Mouse (Mus musculus): ENCODE measurements around the gene Ttc14. TPM values are rescaled to one million over a fixed set of nuclear protein-coding genes. Genes with fewer than 3 reads are reported as not detected.

Ttc14 gene
- 64.9 and 70.7 TPM in 2 replicates for polyA plus RNA-seq (2015; fragmentation: Nextera tagmentation; extraction: Ambion mirVana)

GRCm38 (mm10) chr3:33799617-33800512 is at the start of gene Ttc14:
Gene Ttc14 (plus strand): TSS chr3:33799832.
- no peaks in the 10 kb centered on the region for H3K9me3 ChIP-seq
- WGBS: under 1% methylated on average over 89 of the region's 90 CpGs

GRCm38 (mm10) chr3:33790975-33791374 is 8.7 kb upstream of the Ttc14 start:
- Histone ChIP-seq H3K9ac (no peak overlapping the region), H3K4me1 (replicated peaks) (no peaks in the 10 kb centered on the region), H3K27ac (replicated peaks) (no peak overlapping the region), H3K27me3 (no peaks in the 10 kb centered on the region), H3K4me3 (no peak overlapping the region), H3K36me3 (no peaks in the 10 kb centered on the region), H3K9me3 (no peaks in the 10 kb centered on the region), H3K4me2 (no peak overlapping the region)
- no peak for ATAC-seq (ENCODE audit: low read depth)

More at GRCm38 (mm10) chr3:33799617-33800512, at the start of gene Ttc14:
- Histone ChIP-seq H3K9ac (peak within 1 kb of the TSS; percentile 93), H3K27ac (replicated peaks) (peak within 1 kb of the TSS; percentile 99), H3K27me3 (no peaks in the 10 kb centered on the region), H3K4me2 (peak within 1 kb of the TSS; percentile 71), H3K4me1 (replicated peaks) (peaks cover 15% of the 10 kb centered on the region), H3K36me3 (peaks cover 10% of the 10 kb centered on the region), H3K4me3 (peak within 1 kb of the TSS; percentile 90)
- ATAC-seq (ENCODE audit: low read depth): peak; percentile 100

- peak; percentile 25 for ATAC-seq (ENCODE audit: low read depth)
- H3K36me3 ChIP-seq: peaks cover 14% of the 10 kb centered on the region
Measured at GRCm38 (mm10) chr3:33800513-33800820, 835 bp downstream of the Ttc14 start.

GRCm38 (mm10) chr3:33807151-33807550 is 7.5 kb downstream of the Ttc14 start:
- no peak overlapping the region for H3K4me3 ChIP-seq
- peaks cover 52% of the 10 kb centered on the region for H3K36me3 ChIP-seq
- ATAC-seq (ENCODE audit: low read depth): no peak
- H3K9ac ChIP-seq: no peak overlapping the region
- H3K27ac ChIP-seq (replicated peaks): no peak overlapping the region
- 83% methylated on average over 1 of the region's 1 CpGs for WGBS
- no peaks in the 10 kb centered on the region; the same call in 1 of the 2 replicates for H3K4me1 ChIP-seq (replicated peaks)
- H3K9me3 ChIP-seq: no peaks in the 10 kb centered on the region
- H3K27me3 ChIP-seq: no peaks in the 10 kb centered on the region
- H3K4me2 ChIP-seq: no peak overlapping the region

More at GRCm38 (mm10) chr3:33800513-33800820, 835 bp downstream of the Ttc14 start:
- H3K27me3 ChIP-seq: no peaks in the 10 kb centered on the region
- peak overlapping the region; percentile 90 for H3K4me3 ChIP-seq
- H3K9ac ChIP-seq: peak overlapping the region; percentile 93
- peak overlapping the region; percentile 68 for H3K4me2 ChIP-seq
- H3K4me1 ChIP-seq (replicated peaks): peaks cover 15% of the 10 kb centered on the region
- no peaks in the 10 kb centered on the region for H3K9me3 ChIP-seq
- under 1% methylated on average over 16 of the region's 16 CpGs for WGBS
- H3K27ac ChIP-seq (replicated peaks): peak overlapping the region; percentile 99

GRCm38 (mm10) chr3:33824135-33824946 is 24.7 kb downstream of the Ttc14 start:
- H3K4me1 ChIP-seq (replicated peaks): no peaks in the 10 kb centered on the region
- 0 out of 2 replicates have a peak, but pooled peaks cover 5% of the 10 kb centered on the region for H3K27me3 ChIP-seq
- ATAC-seq (ENCODE audit: low read depth): peak; percentile 87

GRCm38 (mm10) chr3:33832351-33832750 is 32.7 kb downstream of the Ttc14 start:
- H3K4me1 ChIP-seq (replicated peaks): no peaks in the 10 kb centered on the region
- WGBS: 86% methylated on average over 10 of the region's 10 CpGs
- H3K27me3 ChIP-seq: no peaks in the 10 kb centered on the region
- H3K36me3 ChIP-seq: no peaks in the 10 kb centered on the region
- no peak overlapping the region for H3K9ac ChIP-seq
- no peak overlapping the region for H3K27ac ChIP-seq (replicated peaks)
- no peaks in the 10 kb centered on the region for H3K9me3 ChIP-seq
- no peak overlapping the region for H3K4me2 ChIP-seq
- no peak overlapping the region for H3K4me3 ChIP-seq
- ATAC-seq (ENCODE audit: low read depth): no peak

More at GRCm38 (mm10) chr3:33824135-33824946, 24.7 kb downstream of the Ttc14 start:
- Histone ChIP-seq H3K4me2 (no peak overlapping the region), H3K9me3 (no peaks in the 10 kb centered on the region), H3K4me3 (no peak overlapping the region), H3K36me3 (no peaks in the 10 kb centered on the region), H3K27ac (replicated peaks) (no peak overlapping the region), H3K9ac (no peak overlapping the region)
- 42% methylated on average over 9 of the region's 9 CpGs for WGBS

- Histone ChIP-seq H3K27ac (replicated peaks) (no peak overlapping the region), H3K4me1 (replicated peaks) (no peaks in the 10 kb centered on the region), H3K4me2 (no peak overlapping the region), H3K4me3 (no peak overlapping the region), H3K27me3 (no peaks in the 10 kb centered on the region), H3K36me3 (no peaks in the 10 kb centered on the region), H3K9ac (no peak overlapping the region), H3K9me3 (no peaks in the 10 kb centered on the region)
- WGBS: 92% methylated on average over 13 of the region's 13 CpGs
- no peak for ATAC-seq (ENCODE audit: low read depth)
Measured at GRCm38 (mm10) chr3:33836576-33836975, 36.9 kb downstream of the Ttc14 start.

- Histone ChIP-seq H3K4me2 (no peak overlapping the region), H3K36me3 (no peaks in the 10 kb centered on the region), H3K4me1 (replicated peaks) (peaks cover 6% of the 10 kb centered on the region), H3K9ac (no peak overlapping the region), H3K27me3 (no peaks in the 10 kb centered on the region), H3K27ac (replicated peaks) (no peak overlapping the region), H3K9me3 (no peaks in the 10 kb centered on the region), H3K4me3 (no peak overlapping the region)
- no peak for ATAC-seq (ENCODE audit: low read depth)
- WGBS: 69% methylated on average over 10 of the region's 10 CpGs
Measured at GRCm38 (mm10) chr3:33838877-33839276, 39.2 kb downstream of the Ttc14 start.

- Histone ChIP-seq H3K27me3 (no peaks in the 10 kb centered on the region; the same call in 1 of the 2 replicates), H3K9ac (peak within 1 kb of the TSS; percentile 80), H3K4me3 (peak within 1 kb of the TSS; percentile 50), H3K27ac (replicated peaks) (peak within 1 kb of the TSS; percentile 72), H3K9me3 (no peaks in the 10 kb centered on the region), H3K4me2 (peak within 1 kb of the TSS; percentile 80), H3K36me3 (no peaks in the 10 kb centered on the region), H3K4me1 (replicated peaks) (peaks cover 13% of the 10 kb centered on the region)
- WGBS: 9% methylated on average over 26 of the region's 26 CpGs
- peak; percentile 97 for ATAC-seq (ENCODE audit: low read depth)
Measured at GRCm38 (mm10) chr3:33843801-33844632, 44.4 kb downstream of the Ttc14 start, which contains the start of gene Ccdc39. Gene Ccdc39 (minus strand): TSS chr3:33844310.

GRCm38 (mm10) chr3:33846639-33847038 is 47.0 kb downstream of the Ttc14 start:
- Histone ChIP-seq H3K9me3 (no peaks in the 10 kb centered on the region), H3K9ac (no peak overlapping the region), H3K27me3 (no peaks in the 10 kb centered on the region; the same call in 1 of the 2 replicates), H3K4me1 (replicated peaks) (peaks cover 13% of the 10 kb centered on the region), H3K4me3 (no peak overlapping the region), H3K36me3 (no peaks in the 10 kb centered on the region), H3K4me2 (no peak overlapping the region), H3K27ac (replicated peaks) (no peak overlapping the region)
- no peak for ATAC-seq (ENCODE audit: low read depth)
- WGBS: 85% methylated on average over 6 of the region's 6 CpGs

GRCm38 (mm10) chr3:33850856-33851255 is 51.2 kb downstream of the Ttc14 start:
- Histone ChIP-seq H3K4me3 (no peak overlapping the region), H3K9ac (no peak overlapping the region), H3K36me3 (no peaks in the 10 kb centered on the region), H3K27ac (replicated peaks) (no peak overlapping the region), H3K9me3 (no peaks in the 10 kb centered on the region), H3K27me3 (no peaks in the 10 kb centered on the region; the same call in 1 of the 2 replicates), H3K4me2 (no peak overlapping the region), H3K4me1 (replicated peaks) (no peaks in the 10 kb centered on the region)
- 91% methylated on average over 4 of the region's 4 CpGs for WGBS
- ATAC-seq (ENCODE audit: low read depth): no peak
